Mouse (Mus musculus): ENCODE results near the gene Snx8. TPM values are rescaled to one million over a fixed set of nuclear protein-coding genes. Genes with fewer than 3 reads are reported as not detected.

Snx8 gene
- 18.1 and 26.3 TPM in 2 replicates for polyA plus RNA-seq (2011; ENCODE audit: insufficient read depth, insufficient read length, low replicate concordance, missing spikeins)

DNA sequence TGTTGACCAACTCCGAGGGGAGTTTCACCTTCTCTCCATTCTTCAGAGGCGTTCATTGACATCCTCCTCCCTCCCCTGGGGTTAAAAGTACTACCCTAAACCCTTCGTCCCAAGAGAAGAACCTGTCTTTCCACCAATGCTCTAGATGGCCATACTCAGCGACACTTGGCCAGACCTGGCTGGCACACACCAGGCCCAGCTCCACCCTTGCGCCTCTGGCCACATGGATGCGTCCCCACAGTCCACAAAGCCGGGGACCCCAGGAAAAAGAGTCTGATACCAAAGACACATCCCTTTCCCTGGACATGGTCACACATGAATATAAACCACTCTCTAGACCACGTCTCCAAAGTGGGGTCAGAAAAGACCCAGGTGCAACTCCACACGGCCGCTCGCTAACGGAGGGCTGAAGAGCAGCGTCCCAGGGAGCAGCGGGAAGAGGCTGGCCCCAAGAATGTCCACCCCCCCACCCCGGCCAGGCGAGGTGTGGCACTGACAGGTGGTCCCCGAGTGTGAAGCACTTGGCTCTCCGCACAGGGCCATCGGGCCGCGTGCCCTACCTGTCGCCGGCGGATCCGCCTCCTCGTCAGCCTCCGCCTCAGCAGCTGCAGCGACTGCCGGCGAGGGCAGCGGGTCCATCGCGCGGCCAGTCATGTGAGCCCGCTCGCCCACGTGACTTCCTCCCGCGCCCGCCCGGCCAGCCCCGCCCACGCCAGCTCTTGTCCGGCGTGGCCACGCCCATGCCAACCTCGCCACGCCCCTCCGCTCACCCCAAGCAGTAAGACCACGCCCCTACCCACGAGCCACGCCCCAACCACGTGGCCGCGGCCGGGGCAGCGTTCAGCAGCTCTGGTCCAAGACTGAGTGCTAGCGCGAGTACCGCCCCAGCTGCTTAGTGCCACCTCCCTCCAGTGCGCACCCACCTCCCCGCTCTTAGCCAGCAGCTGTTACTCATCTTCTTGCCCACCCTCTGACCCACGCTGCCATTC is at the start of gene Snx8:
Gene Snx8, minus strand, starts transcription at position 675 of the 989 bp plus-strand sequence.
- Histone ChIP-seq H3K4me1 (ENCODE audit: control insufficient read depth, insufficient read depth, low read length) (peaks cover 2% of the 10 kb centered on the region; the same call in 1 of the 2 replicates), H3K27ac (ENCODE audit: control insufficient read depth, insufficient read depth, low read depth, low read length, poor library complexity) (peak within 1 kb of the TSS; percentile 38), H3K4me3 (replicated peaks; ENCODE audit: control insufficient read depth, low read depth, low read length) (peak within 1 kb of the TSS; percentile 75)
- WGBS: 1% methylated on average over 63 of the region's 63 CpGs
- TF ChIP-seq POLR2A (IDR thresholded peaks at IDR 0.05; ENCODE audit: borderline replicate concordance, control insufficient read depth, low read depth, low read length): peak; percentile 86; the same call in 1 of the 2 replicates
- no peak for TF ChIP-seq CTCF (IDR thresholded peaks at IDR 0.05; ENCODE audit: control insufficient read depth, insufficient read depth, low read length)

DNA sequence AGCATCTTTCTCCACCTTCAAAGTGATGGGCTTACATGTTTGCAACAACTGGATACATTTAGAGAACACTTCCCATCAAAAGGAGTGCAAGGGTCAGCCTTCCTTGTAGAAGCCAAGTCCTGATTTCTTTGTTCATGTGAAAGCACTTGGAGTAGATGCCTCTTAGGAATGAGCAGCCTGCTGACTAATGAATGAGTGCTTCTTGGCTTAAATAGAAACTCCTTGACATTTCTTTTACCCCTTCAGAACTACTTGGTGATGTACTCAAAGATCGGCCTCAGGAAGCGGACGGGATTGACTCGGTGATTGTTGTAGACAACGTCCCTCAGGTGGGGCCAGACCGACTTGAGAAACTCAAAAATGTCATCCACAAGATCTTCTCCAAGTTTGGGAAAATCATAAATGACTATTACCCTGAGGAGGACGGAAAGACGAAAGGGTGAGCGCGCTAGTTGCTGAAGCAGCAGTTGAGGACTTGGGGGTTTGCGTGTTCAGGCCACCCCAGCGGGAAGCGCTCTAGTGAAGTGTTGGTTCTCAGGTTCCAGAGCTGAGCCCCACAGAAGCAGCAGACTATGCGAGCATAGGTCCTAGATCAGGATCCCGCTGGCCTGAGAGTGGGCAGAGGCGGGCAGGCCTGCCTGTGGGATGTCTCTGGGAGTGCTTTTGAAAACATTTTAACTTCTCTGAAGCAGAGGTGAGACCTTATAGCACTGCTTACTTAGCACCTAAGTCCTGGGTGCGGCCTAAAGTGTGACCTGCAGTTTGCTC is 36.1 kb upstream of the Snx8 start:
- WGBS: 93% methylated on average over 17 of the region's 17 CpGs
- H3K27ac ChIP-seq (ENCODE audit: control insufficient read depth, insufficient read depth, low read depth, low read length, poor library complexity): no peak overlapping the region
- no peaks in the 10 kb centered on the region; the same call in 1 of the 2 replicates for H3K4me1 ChIP-seq (ENCODE audit: control insufficient read depth, insufficient read depth, low read length)
- no peak overlapping the region for H3K4me3 ChIP-seq (replicated peaks; ENCODE audit: control insufficient read depth, low read depth, low read length)
- no peak for TF ChIP-seq CTCF (IDR thresholded peaks at IDR 0.05; ENCODE audit: control insufficient read depth, insufficient read depth, low read length)
- TF ChIP-seq POLR2A (IDR thresholded peaks at IDR 0.05; ENCODE audit: borderline replicate concordance, control insufficient read depth, low read depth, low read length): no peak

DNA sequence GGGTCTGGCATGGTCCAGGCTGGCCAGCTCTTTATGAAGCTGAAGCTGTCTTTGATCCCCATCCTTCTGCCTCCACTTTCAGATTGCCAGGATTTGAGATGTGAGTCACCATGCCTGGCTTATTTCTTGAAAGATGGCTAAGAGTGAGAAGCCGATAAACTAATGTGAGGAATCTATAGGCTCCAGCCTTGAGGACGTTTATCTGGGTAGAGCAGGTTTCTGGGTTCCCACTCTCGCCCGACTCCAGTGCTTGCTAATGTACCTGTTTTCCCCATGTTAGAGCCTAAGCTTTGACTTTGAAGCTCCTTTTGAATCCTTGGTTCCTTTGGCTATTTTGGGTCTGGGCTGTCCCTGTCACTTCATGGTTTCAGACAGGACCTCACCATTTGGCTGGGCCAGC is 31.6 kb upstream of the Snx8 start:
- 40% methylated on average over 4 of the region's 4 CpGs for WGBS
- TF ChIP-seq POLR2A (IDR thresholded peaks at IDR 0.05; ENCODE audit: borderline replicate concordance, control insufficient read depth, low read depth, low read length): no peak
- no peak for TF ChIP-seq CTCF (IDR thresholded peaks at IDR 0.05; ENCODE audit: control insufficient read depth, insufficient read depth, low read length)
- no peaks in the 10 kb centered on the region; the same call in 1 of the 2 replicates for H3K4me1 ChIP-seq (ENCODE audit: control insufficient read depth, insufficient read depth, low read length)
- H3K4me3 ChIP-seq (replicated peaks; ENCODE audit: control insufficient read depth, low read depth, low read length): no peak overlapping the region
- no peak overlapping the region; the same call in 1 of the 2 replicates for H3K27ac ChIP-seq (ENCODE audit: control insufficient read depth, insufficient read depth, low read depth, low read length, poor library complexity)

DNA sequence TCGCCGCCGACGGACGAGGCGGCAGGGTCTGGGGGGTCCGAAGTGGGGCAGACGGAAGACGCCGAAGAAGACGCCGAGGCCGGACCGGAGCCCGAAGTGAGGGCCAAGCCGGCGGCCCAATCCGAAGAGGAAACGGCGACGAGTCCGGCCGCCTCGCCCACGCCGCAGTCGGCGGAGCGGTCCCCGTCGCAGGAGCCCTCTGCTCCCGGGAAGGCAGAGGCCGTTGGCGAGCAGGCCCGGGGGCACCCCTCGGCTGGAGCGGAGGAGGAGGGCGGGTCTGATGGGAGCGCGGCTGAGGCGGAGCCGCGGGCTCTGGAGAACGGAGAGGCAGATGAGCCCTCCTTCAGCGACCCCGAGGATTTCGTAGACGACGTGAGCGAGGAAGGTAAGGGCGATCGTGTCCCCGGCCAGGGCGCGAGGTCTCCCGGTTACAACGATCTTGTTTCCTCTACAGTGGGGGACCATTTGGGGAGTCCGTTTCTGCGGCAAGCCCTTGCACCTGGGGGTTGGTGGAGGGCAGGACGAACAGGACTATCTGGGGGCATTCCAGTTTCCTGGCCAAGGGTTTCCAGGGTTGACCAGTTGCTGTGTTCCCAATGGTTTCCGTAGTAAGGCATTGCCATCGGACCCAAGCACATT is 30.5 kb upstream of the Snx8 start:
- TF ChIP-seq POLR2A (IDR thresholded peaks at IDR 0.05; ENCODE audit: borderline replicate concordance, control insufficient read depth, low read depth, low read length) (no peak), CTCF (IDR thresholded peaks at IDR 0.05; ENCODE audit: control insufficient read depth, insufficient read depth, low read length) (no peak)
- Histone ChIP-seq H3K27ac (ENCODE audit: control insufficient read depth, insufficient read depth, low read depth, low read length, poor library complexity) (peak overlapping the region; percentile 50), H3K4me3 (replicated peaks; ENCODE audit: control insufficient read depth, low read depth, low read length) (peak overlapping the region; percentile 84), H3K4me1 (ENCODE audit: control insufficient read depth, insufficient read depth, low read length) (no peaks in the 10 kb centered on the region; the same call in 1 of the 2 replicates)
- under 1% methylated on average over 62 of the region's 62 CpGs for WGBS

DNA sequence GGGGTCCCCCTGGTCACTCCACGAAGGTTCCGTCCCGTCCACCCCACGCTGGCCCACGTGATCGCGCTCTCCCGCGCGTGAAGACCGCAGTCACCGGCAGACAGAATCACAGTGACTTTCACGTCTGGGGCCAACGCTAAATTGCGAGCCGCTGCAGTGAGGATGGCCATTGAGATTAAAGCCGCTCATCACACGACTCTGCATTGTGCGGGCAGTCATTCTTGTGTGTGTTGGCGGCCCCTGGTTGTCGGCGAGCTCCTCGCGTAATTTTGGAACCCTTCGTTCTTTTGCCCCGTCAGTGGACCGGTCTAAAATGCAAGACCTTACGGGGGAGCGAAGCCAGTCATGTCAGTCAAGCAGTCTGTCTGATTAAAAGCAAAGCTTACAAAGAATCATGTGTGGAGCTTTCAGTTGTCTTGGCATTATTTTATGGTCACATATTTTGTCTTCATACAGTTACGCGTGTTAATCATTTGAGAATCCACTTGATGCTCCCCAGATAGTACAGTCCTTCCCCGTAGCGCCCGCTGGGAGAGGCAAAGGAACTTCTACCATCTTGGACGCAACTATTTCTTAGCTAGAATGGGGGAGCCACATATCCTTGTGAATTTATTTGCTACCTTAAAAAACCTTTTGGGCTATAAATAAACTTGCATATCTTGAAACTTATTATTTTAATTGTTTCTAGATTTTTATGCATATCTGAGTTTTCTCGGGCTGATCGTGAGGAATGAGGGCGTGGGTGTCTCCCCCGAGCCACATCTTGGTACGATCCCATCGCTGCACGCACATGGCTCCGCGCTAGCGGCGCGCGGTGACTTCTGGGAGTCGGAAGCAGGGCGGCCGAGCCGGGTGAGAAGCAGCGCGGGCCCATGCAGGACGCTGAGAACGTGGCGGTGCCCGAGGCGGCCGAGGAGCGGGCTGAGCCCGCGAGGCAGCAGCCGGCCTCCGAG is 29.7 kb upstream of the Snx8 start, which contains the start of gene Eif3b:
Gene Eif3b, plus strand, starts transcription at position 840 of the 953 bp plus-strand sequence.
- TF ChIP-seq CTCF (IDR thresholded peaks at IDR 0.05; ENCODE audit: control insufficient read depth, insufficient read depth, low read length): no peak
- TF ChIP-seq POLR2A (IDR thresholded peaks at IDR 0.05; ENCODE audit: borderline replicate concordance, control insufficient read depth, low read depth, low read length): peak; percentile 83; the same call in 1 of the 2 replicates
- under 1% methylated on average over 65 of the region's 65 CpGs for WGBS
- Histone ChIP-seq H3K4me3 (replicated peaks; ENCODE audit: control insufficient read depth, low read depth, low read length) (peak within 1 kb of the TSS; percentile 87), H3K27ac (ENCODE audit: control insufficient read depth, insufficient read depth, low read depth, low read length, poor library complexity) (peak within 1 kb of the TSS; percentile 79), H3K4me1 (ENCODE audit: control insufficient read depth, insufficient read depth, low read length) (no peaks in the 10 kb centered on the region; the same call in 1 of the 2 replicates)

DNA sequence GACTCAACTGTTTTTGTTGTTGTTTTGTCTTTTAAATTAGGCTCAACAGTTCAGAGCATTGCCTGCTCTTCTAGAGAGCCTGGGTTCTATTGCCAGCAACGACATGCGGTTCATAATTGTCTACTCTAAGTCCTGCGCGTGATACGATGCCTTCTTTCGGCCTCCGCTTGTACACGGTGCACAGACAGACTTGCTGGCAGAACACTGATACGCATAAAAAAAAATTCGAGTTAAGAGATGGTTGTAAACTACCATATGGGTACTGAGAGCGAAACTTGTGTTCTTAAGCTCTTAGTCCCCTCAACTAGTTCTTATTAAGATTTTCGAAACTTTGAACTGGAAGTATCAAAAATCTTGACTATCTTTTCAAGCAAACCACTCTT is 29.0 kb upstream of the Snx8 start:
- under 1% methylated on average over 12 of the region's 12 CpGs for WGBS
- peak overlapping the region; percentile 87 for H3K4me3 ChIP-seq (replicated peaks; ENCODE audit: control insufficient read depth, low read depth, low read length)
- no peak for TF ChIP-seq POLR2A (IDR thresholded peaks at IDR 0.05; ENCODE audit: borderline replicate concordance, control insufficient read depth, low read depth, low read length)
- TF ChIP-seq CTCF (IDR thresholded peaks at IDR 0.05; ENCODE audit: control insufficient read depth, insufficient read depth, low read length): no peak
- no peaks in the 10 kb centered on the region; the same call in 1 of the 2 replicates for H3K4me1 ChIP-seq (ENCODE audit: control insufficient read depth, insufficient read depth, low read length)
- peak overlapping the region; percentile 79 for H3K27ac ChIP-seq (ENCODE audit: control insufficient read depth, insufficient read depth, low read depth, low read length, poor library complexity)

DNA sequence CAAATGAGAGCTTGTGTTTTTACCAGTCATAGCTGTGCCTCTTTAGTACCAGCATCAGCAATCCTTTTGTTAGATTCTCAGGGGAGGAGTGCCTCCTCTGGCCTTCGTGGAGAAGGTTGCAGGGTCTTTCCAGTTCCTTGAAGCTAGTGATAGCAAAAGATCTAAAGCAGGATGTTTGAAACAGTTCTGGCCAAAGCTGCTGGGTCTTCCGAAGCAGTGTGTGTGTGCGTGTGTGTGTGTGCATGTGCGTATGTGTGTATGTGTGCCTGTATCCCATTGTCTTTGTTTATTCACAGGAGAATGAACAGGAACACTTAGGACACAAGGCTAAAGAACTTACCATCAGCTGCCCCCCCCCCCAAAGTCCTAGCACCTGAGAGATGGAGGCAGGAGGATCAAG is 25.6 kb upstream of the Snx8 start:
- 61% methylated on average over 4 of the region's 4 CpGs for WGBS

More for the DNA sequence above, 25.6 kb upstream of the Snx8 start:
- Histone ChIP-seq H3K27ac (ENCODE audit: control insufficient read depth, insufficient read depth, low read depth, low read length, poor library complexity) (no peak overlapping the region), H3K4me1 (ENCODE audit: control insufficient read depth, insufficient read depth, low read length) (no peaks in the 10 kb centered on the region; the same call in 1 of the 2 replicates), H3K4me3 (replicated peaks; ENCODE audit: control insufficient read depth, low read depth, low read length) (no peak overlapping the region)
- TF ChIP-seq POLR2A (IDR thresholded peaks at IDR 0.05; ENCODE audit: borderline replicate concordance, control insufficient read depth, low read depth, low read length) (no peak), CTCF (IDR thresholded peaks at IDR 0.05; ENCODE audit: control insufficient read depth, insufficient read depth, low read length) (no peak)
